Mouse (Mus musculus): ENCODE results near the gene Vmn1r63.
"Not testable (repeated sequence)": the region's sequence is repeated elsewhere in the genome, so short reads cannot be mapped to it uniquely, and the experiment has no call there.

Vmn1r63 gene

GRCm38 (mm10) chr7:5805345-5805744, at the start of gene Vmn1r63:
TSS of gene Vmn1r63 (minus strand) at chr7:5805445.
- DNase-seq (ENCODE audit: low read depth, low spot score) = not testable (repeated sequence)

All from A20 (cell line).